8 mouse cellular contexts compared by ENCODE assay signal in the genomic region with DNA sequence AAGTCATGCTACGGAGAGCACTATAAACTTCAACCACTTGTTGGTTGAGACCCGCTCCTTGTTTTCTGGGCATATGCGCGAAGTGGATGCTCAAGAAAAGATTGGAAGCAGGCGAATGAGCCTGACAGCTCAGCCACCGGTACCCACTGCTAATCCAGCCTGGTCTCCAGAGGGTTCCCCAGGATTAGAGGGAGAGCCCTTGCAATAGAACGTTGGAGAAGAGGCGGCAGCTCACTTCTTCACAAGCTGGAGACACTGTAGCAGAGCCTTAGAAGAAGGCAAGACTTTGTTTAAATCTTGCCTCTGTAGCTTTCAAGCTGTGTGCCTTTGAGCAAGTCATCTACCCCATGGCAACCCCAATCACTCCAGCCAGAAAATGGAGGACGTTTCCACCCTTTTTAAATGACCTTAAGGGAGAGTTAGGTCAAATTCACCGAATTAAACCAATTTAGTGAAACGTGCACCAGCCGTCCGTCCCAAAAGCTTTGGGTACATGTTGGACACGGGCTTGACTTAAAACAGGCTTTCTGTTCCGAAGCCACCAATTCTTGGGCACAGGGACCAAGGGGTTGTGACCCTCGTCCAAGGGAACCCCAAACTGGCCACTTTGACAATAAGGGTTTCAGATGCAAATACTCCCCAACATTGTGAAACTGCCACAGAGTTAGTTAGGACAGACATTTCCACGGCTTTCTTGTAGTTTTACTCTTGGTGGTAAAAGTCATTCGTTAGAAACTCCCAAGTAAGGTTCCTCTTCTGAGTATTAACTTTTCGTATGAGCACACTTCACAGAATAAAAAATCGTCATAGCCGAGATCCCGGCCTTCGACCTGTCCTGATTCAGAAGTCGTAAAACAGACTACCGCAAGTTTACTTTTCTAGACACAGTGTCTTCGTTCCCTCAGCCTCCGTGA. TPM values are rescaled to one million over a fixed set of nuclear protein-coding genes. Genes with fewer than 3 reads are reported as not detected.
A peak's percentile ranks its signal among the peaks of the same experiment; 100 is the strongest.
DNase-seq lines count a peak whose midpoint lies in the region; ATAC-seq and TF ChIP-seq lines count a peak whose summit lies in the region.

No protein-coding gene starts in this region.

- no peak for ATAC-seq in lung, embryonic 14.5 days (ENCODE audit: insufficient read depth)
- ATAC-seq in embryonic facial prominence, embryonic 15.5 days (ENCODE audit: insufficient number of reproducible peaks, low FRiP score, low TSS enrichment, low read depth), result no peak
- ATAC-seq in limb, embryonic 11.5 days (ENCODE audit: insufficient number of reproducible peaks, low FRiP score, low TSS enrichment, low read depth), result no peak
- no peak for ATAC-seq in erythroid progenitor cell, adult 5-6 weeks (replicated peaks; ENCODE audit: low FRiP score, poor library complexity, severe bottlenecking)
- ATAC-seq in activated CD4-positive, CD25-positive, alpha-beta regulatory T cell, adult 4 months, result no peak

- peak overlapping the region; percentile 88 for H3K4me3 ChIP-seq in lung, embryonic 14.5 days (ENCODE audit: low read depth, low read length)
- H3K4me3 ChIP-seq in embryonic facial prominence, embryonic 15.5 days (replicated peaks), result peak overlapping the region; percentile 83
- peak overlapping the region; percentile 89 for H3K4me3 ChIP-seq in limb, embryonic 11.5 days (ENCODE audit: low read depth, low read length)
- H3K4me3 ChIP-seq in olfactory bulb, adult 2 months (ENCODE audit: insufficient read depth, low read depth, low read length), result peak overlapping the region; percentile 80

- H3K4me2 ChIP-seq in lung, embryonic 14.5 days, result peak overlapping the region; percentile 89
- peak overlapping the region; percentile 83 for H3K4me2 ChIP-seq in embryonic facial prominence, embryonic 15.5 days (replicated peaks)
- H3K4me2 ChIP-seq in limb, embryonic 11.5 days (ENCODE audit: low read depth, severe bottlenecking), result peak overlapping the region; percentile 69

- no peaks in the 10 kb centered on the region for H3K9me3 ChIP-seq in lung, embryonic 14.5 days (ENCODE audit: low read depth, low read length)
- H3K9me3 ChIP-seq in embryonic facial prominence, embryonic 15.5 days (replicated peaks), result no peaks in the 10 kb centered on the region
- no peaks in the 10 kb centered on the region for H3K9me3 ChIP-seq in limb, embryonic 11.5 days (ENCODE audit: control insufficient read depth, low read length)

- no peak for TF ChIP-seq POLR2A in olfactory bulb, adult 2 months (IDR thresholded peaks at IDR 0.05; ENCODE audit: insufficient read depth, low read depth, low read length)

- peaks cover 26% of the 10 kb centered on the region for H3K4me1 ChIP-seq in lung, embryonic 14.5 days (ENCODE audit: insufficient read depth)
- peaks cover 51% of the 10 kb centered on the region for H3K4me1 ChIP-seq in embryonic facial prominence, embryonic 15.5 days
- H3K4me1 ChIP-seq in limb, embryonic 11.5 days (ENCODE audit: control insufficient read depth, insufficient read depth, low read length), result peaks cover 23% of the 10 kb centered on the region
- peaks cover 30% of the 10 kb centered on the region for H3K4me1 ChIP-seq in olfactory bulb, adult 2 months (ENCODE audit: control insufficient read depth, insufficient read depth, low read length)

- DNase-seq in lung, embryonic 14.5 days, result no peak
- DNase-seq in lung, postnatal 36 days, result no peak
- no peak for DNase-seq in limb, embryonic 11.5 days (ENCODE audit: low spot score)
- no peak for DNase-seq in right cerebral cortex, postnatal 36 days (ENCODE audit: low spot score in 2 of 2)

- no peak for TF ChIP-seq CTCF in lung, embryonic 14.5 days (IDR thresholded peaks at IDR 0.05; ENCODE audit: low read depth)
- no peak for TF ChIP-seq CTCF in olfactory bulb, adult 2 months (IDR thresholded peaks at IDR 0.05; ENCODE audit: insufficient read depth, low read depth, low read length)

- H3K27ac ChIP-seq in lung, embryonic 14.5 days (ENCODE audit: low read depth), result peak overlapping the region; percentile 91
- 0 out of 2 replicates have a peak overlapping the region, but pooled peaks have one; percentile 2 for H3K27ac ChIP-seq in embryonic facial prominence, embryonic 15.5 days (replicated peaks)
- H3K27ac ChIP-seq in limb, embryonic 11.5 days (replicated peaks; ENCODE audit: low read depth, low read length), result no peak overlapping the region
- peak overlapping the region; percentile 59; the same call in 1 of the 2 replicates for H3K27ac ChIP-seq in olfactory bulb, adult 2 months (ENCODE audit: insufficient read depth, low read depth, low read length)

- peak overlapping the region; percentile 89; the same call in 1 of the 2 replicates for H3K9ac ChIP-seq in lung, embryonic 14.5 days
- H3K9ac ChIP-seq in embryonic facial prominence, embryonic 15.5 days, result 0 out of 2 replicates have a peak overlapping the region, but pooled peaks have one; percentile 0
- peak overlapping the region; percentile 80; the same call in 1 of the 2 replicates for H3K9ac ChIP-seq in limb, embryonic 11.5 days (ENCODE audit: low read length)

- H3K36me3 ChIP-seq in lung, embryonic 14.5 days (ENCODE audit: insufficient read depth), result peaks cover 3% of the 10 kb centered on the region; the same call in 1 of the 2 replicates
- peaks cover 6% of the 10 kb centered on the region for H3K36me3 ChIP-seq in embryonic facial prominence, embryonic 15.5 days
- H3K36me3 ChIP-seq in limb, embryonic 11.5 days (ENCODE audit: control insufficient read depth, insufficient read depth, low read length), result peaks cover 4% of the 10 kb centered on the region; the same call in 1 of the 2 replicates

- peaks cover 17% of the 10 kb centered on the region for H3K27me3 ChIP-seq in lung, embryonic 14.5 days (ENCODE audit: insufficient read depth, low read length)
- H3K27me3 ChIP-seq in embryonic facial prominence, embryonic 15.5 days, result peaks cover 17% of the 10 kb centered on the region
- peaks cover 9% of the 10 kb centered on the region; the same call in 1 of the 2 replicates for H3K27me3 ChIP-seq in limb, embryonic 11.5 days (ENCODE audit: control insufficient read depth, insufficient read depth, low read length)

- 3% methylated on average over 27 of the region's 27 CpGs for WGBS in lung, embryonic 14.5 days
- WGBS in embryonic facial prominence, embryonic 15.5 days, result 3% methylated on average over 27 of the region's 27 CpGs
- WGBS in limb, embryonic 11.5 days, result 1% methylated on average over 27 of the region's 27 CpGs
- WGBS in olfactory bulb, adult 2 months, result 8% methylated on average over 27 of the region's 27 CpGs

RNA-seq across cellular contexts. Expression of gene Mllt6, which starts 2.2 kb away (rescaled TPM):
- polyA plus RNA-seq in lung, embryonic 14.5 days (2014; fragmentation: Nextera tagmentation; extraction: Ambion mirVana), result 5.2 TPM in 2 replicates
- 2.6 and 3.2 TPM in 2 replicates for polyA plus RNA-seq in embryonic facial prominence, embryonic 15.5 days (2015; fragmentation: Nextera tagmentation; extraction: Ambion mirVana)
- 4.0 and 4.1 TPM in 2 replicates for polyA plus RNA-seq in limb, embryonic 11.5 days (2014; fragmentation: Nextera tagmentation; extraction: Ambion mirVana)
- polyA plus RNA-seq in olfactory bulb, adult 2 months (2012; ENCODE audit: insufficient read depth, insufficient read length, low replicate concordance, missing spikeins), result 69.4 and 106 TPM in 2 replicates
- total RNA-seq in erythroid progenitor cell, adult 5-6 weeks (2015; ENCODE audit: low replicate concordance), result 2.1 and 9.7 TPM in 2 replicates
- total RNA-seq in erythroid progenitor cell, adult 5-6 weeks (2017; ENCODE audit: low replicate concordance), result 1.3 and 3.9 TPM in 2 replicates
- polyA plus RNA-seq in activated CD4-positive, CD25-positive, alpha-beta regulatory T cell, adult 4 months (2017; shearing (Covaris generic)), result 10 to 100 TPM; 13.9 to 15.2 TPM

RNA-seq across cellular contexts. Expression of gene Cisd3, which starts 24.6 kb away (rescaled TPM):
- polyA plus RNA-seq in lung, embryonic 14.5 days (2014; fragmentation: Nextera tagmentation; extraction: Ambion mirVana), result 27.1 and 35.3 TPM in 2 replicates
- polyA plus RNA-seq in embryonic facial prominence, embryonic 15.5 days (2015; fragmentation: Nextera tagmentation; extraction: Ambion mirVana), result 30.7 and 32.7 TPM in 2 replicates
- 8.8 and 10.9 TPM in 2 replicates for polyA plus RNA-seq in limb, embryonic 11.5 days (2014; fragmentation: Nextera tagmentation; extraction: Ambion mirVana)
- not detected in 2 replicates for polyA plus RNA-seq in olfactory bulb, adult 2 months (2012; ENCODE audit: insufficient read depth, insufficient read length, low replicate concordance, missing spikeins)
- 6.3 TPM in 1 of 2 replicates, not detected in the other for total RNA-seq in erythroid progenitor cell, adult 5-6 weeks (2015; ENCODE audit: low replicate concordance)
- not detected in 2 replicates for total RNA-seq in erythroid progenitor cell, adult 5-6 weeks (2017; ENCODE audit: low replicate concordance)
- polyA plus RNA-seq in activated CD4-positive, CD25-positive, alpha-beta regulatory T cell, adult 4 months (2017; shearing (Covaris generic)), result 10 to 100 TPM; 91.3 to 99.5 TPM

RNA-seq across cellular contexts. Expression of gene Epop, which starts 31.5 kb away (rescaled TPM):
- polyA plus RNA-seq in lung, embryonic 14.5 days (2014; fragmentation: Nextera tagmentation; extraction: Ambion mirVana), result 6.1 and 7.4 TPM in 2 replicates
- polyA plus RNA-seq in embryonic facial prominence, embryonic 15.5 days (2015; fragmentation: Nextera tagmentation; extraction: Ambion mirVana), result 3.7 and 4.3 TPM in 2 replicates
- 12.5 and 12.6 TPM in 2 replicates for polyA plus RNA-seq in limb, embryonic 11.5 days (2014; fragmentation: Nextera tagmentation; extraction: Ambion mirVana)
- polyA plus RNA-seq in olfactory bulb, adult 2 months (2012; ENCODE audit: insufficient read depth, insufficient read length, low replicate concordance, missing spikeins), result not detected in 2 replicates
- total RNA-seq in erythroid progenitor cell, adult 5-6 weeks (2015; ENCODE audit: low replicate concordance), result 1.4 TPM in 1 of 2 replicates, not detected in the other
- total RNA-seq in erythroid progenitor cell, adult 5-6 weeks (2017; ENCODE audit: low replicate concordance), result not detected in 2 replicates
- under 1 TPM; 0.40 to 0.61 TPM for polyA plus RNA-seq in activated CD4-positive, CD25-positive, alpha-beta regulatory T cell, adult 4 months (2017; shearing (Covaris generic))

RNA-seq across cellular contexts. Expression of gene Pcgf2, which starts 39.3 kb away (rescaled TPM):
- polyA plus RNA-seq in lung, embryonic 14.5 days (2014; fragmentation: Nextera tagmentation; extraction: Ambion mirVana), result 16.0 and 19.7 TPM in 2 replicates
- 12.0 and 12.6 TPM in 2 replicates for polyA plus RNA-seq in embryonic facial prominence, embryonic 15.5 days (2015; fragmentation: Nextera tagmentation; extraction: Ambion mirVana)
- 23.3 and 25.4 TPM in 2 replicates for polyA plus RNA-seq in limb, embryonic 11.5 days (2014; fragmentation: Nextera tagmentation; extraction: Ambion mirVana)
- polyA plus RNA-seq in olfactory bulb, adult 2 months (2012; ENCODE audit: insufficient read depth, insufficient read length, low replicate concordance, missing spikeins), result not detected in 2 replicates
- total RNA-seq in erythroid progenitor cell, adult 5-6 weeks (2015; ENCODE audit: low replicate concordance), result 5.9 TPM in 1 of 2 replicates, not detected in the other
- 2.1 TPM in 1 of 2 replicates, not detected in the other for total RNA-seq in erythroid progenitor cell, adult 5-6 weeks (2017; ENCODE audit: low replicate concordance)
- polyA plus RNA-seq in activated CD4-positive, CD25-positive, alpha-beta regulatory T cell, adult 4 months (2017; shearing (Covaris generic)), result 1 to 10 TPM; 3.1 to 4.7 TPM

RNA-seq across cellular contexts. Expression of gene Psmb3, which starts 42.2 kb away (rescaled TPM):
- polyA plus RNA-seq in lung, embryonic 14.5 days (2014; fragmentation: Nextera tagmentation; extraction: Ambion mirVana), result 496 and 514 TPM in 2 replicates
- 440 and 475 TPM in 2 replicates for polyA plus RNA-seq in embryonic facial prominence, embryonic 15.5 days (2015; fragmentation: Nextera tagmentation; extraction: Ambion mirVana)
- 546 and 550 TPM in 2 replicates for polyA plus RNA-seq in limb, embryonic 11.5 days (2014; fragmentation: Nextera tagmentation; extraction: Ambion mirVana)
- polyA plus RNA-seq in olfactory bulb, adult 2 months (2012; ENCODE audit: insufficient read depth, insufficient read length, low replicate concordance, missing spikeins), result not detected in 2 replicates
- total RNA-seq in erythroid progenitor cell, adult 5-6 weeks (2015; ENCODE audit: low replicate concordance), result 20.5 and 50.7 TPM in 2 replicates
- 7.9 and 45.8 TPM in 2 replicates for total RNA-seq in erythroid progenitor cell, adult 5-6 weeks (2017; ENCODE audit: low replicate concordance)
- 100 to 1,000 TPM; 422 to 486 TPM for polyA plus RNA-seq in activated CD4-positive, CD25-positive, alpha-beta regulatory T cell, adult 4 months (2017; shearing (Covaris generic))

Comparison
In these comparisons a context has a peak if more than half of its experiments do, and no peak if none do; other contexts are left out.
1. H3K9ac ChIP-seq: peak in every context shown above with its lines; median percentile 89 in lung, embryonic 14.5 days; 80 in limb, embryonic 11.5 days; 0 in embryonic facial prominence, embryonic 15.5 days.